21 mouse cellular contexts compared by ENCODE assay signal in genomic region chr15:17180164-17180563, GRCm38 (mm10).
"Had no signal": no experiment of that assay in that cellular context is flagged by ENCODE, and none has a peak within 500 bp of the region (broad histone marks: within the 10 kb centered on the region; RNA-seq: fewer than 3 reads in every experiment).

No protein-coding gene starts in this region.

- H3K27me3 ChIP-seq: limb, embryonic 12.5 days; limb, embryonic 15.5 days; neural tube, embryonic 13.5 days; stomach, embryonic 15.5 days had no signal

- ATAC-seq: liver, postnatal 0 days; lung, postnatal 0 days had no signal

- H3K27ac ChIP-seq: kidney, postnatal 0 days; left cerebral cortex, adult 2 months; limb, embryonic 12.5 days; limb, embryonic 15.5 days; liver, embryonic 14.5 days; macrophage; midbrain, embryonic 10.5 days; neural tube, embryonic 13.5 days; stomach, embryonic 15.5 days had no signal

- H3K4me1 ChIP-seq: limb, embryonic 12.5 days; limb, embryonic 15.5 days; midbrain, embryonic 10.5 days; neural tube, embryonic 13.5 days; stomach, embryonic 15.5 days had no signal

- H3K9ac ChIP-seq: limb, embryonic 12.5 days; limb, embryonic 15.5 days; liver, embryonic 14.5 days; liver, postnatal 0 days; lung, embryonic 14.5 days; neural tube, embryonic 13.5 days; stomach, embryonic 15.5 days had no signal

- H3K36me3 ChIP-seq: limb, embryonic 12.5 days; limb, embryonic 15.5 days; midbrain, embryonic 10.5 days; neural tube, embryonic 13.5 days; stomach, embryonic 15.5 days had no signal

- H3K9me3 ChIP-seq: limb, embryonic 12.5 days; limb, embryonic 15.5 days; midbrain, embryonic 10.5 days; neural tube, embryonic 13.5 days; stomach, embryonic 15.5 days had no signal

- H3K4me2 ChIP-seq: limb, embryonic 12.5 days; limb, embryonic 15.5 days; liver, embryonic 11.5 days; lung, embryonic 14.5 days; neural tube, embryonic 13.5 days; stomach, embryonic 15.5 days had no signal

- DNase-seq: kidney, adult 18-20 months; kidney, postnatal 36 days; layer of hippocampus, postnatal 36 days; left cerebral cortex, postnatal 4 days; liver, postnatal 0 days; lung, embryonic 14.5 days; retina, postnatal 1 day; right cerebral cortex, postnatal 25 days; spleen, adult 18-20 months; thymus, postnatal 25 days had no signal

- H3K4me3 ChIP-seq: left cerebral cortex, adult 2 months; limb, embryonic 12.5 days; limb, embryonic 15.5 days; midbrain, embryonic 10.5 days; neural tube, embryonic 13.5 days; stomach, embryonic 15.5 days had no signal
